Mouse (Mus musculus): ENCODE data around the gene Nbas.

DNA sequence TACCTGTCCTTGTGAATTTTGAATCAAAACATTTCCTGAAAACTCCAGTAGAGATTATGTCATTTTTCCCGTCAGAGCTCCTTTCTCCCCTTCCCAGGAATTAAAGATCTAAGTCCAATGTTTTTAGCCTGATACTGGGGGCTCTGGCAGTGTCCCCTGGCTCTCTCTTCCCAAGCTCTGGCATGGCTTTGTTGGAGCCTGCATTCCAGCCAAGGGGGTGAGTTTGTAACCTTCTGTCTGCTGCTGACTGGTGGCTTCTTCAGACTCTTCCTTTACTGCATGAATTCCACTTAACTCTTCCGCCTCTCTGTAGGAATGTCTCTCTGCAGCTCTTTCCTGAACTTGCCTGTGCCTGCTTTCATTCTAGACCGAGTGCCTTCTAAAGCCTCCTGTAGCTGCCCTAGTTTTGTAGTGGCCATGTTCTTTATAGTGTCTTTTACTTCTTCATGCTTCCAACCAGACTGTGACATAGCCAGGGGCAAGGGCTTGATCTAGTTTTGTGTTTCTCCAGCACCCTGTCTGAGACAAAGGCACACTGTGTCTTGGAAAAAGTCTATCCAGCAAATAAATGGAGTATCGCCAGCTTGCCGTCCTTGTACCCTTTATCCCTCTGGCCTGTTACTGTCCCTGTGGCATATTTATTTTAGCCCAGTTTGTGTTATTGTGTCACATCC lies 236.0 kb downstream of the Nbas start:
- TF ChIP-seq CTCF (IDR thresholded peaks at IDR 0.05) (no peak), POLR2A (IDR thresholded peaks at IDR 0.05; ENCODE audit: insufficient read depth, low read depth, low read length) (no peak)
